Mouse (Mus musculus) embryonic facial prominence, embryonic 10.5 days (tissue): ENCODE results near the gene Scarf1. TPM values are rescaled to one million over a fixed set of nuclear protein-coding genes. Genes with fewer than 3 reads are reported as not detected.

Experiments used
- DNase-seq: peaks from one replicate; pipeline ENCODE4 v3.0.0-alpha.2; 2017; ENCODE audit warnings: low spot score
- H3K27ac ChIP-seq: fragments of 300-500 bp; sonication (generic); replicated peaks from 2 replicates; pipeline ENCODE4 v1.5.1; 2016; ENCODE audit warnings: mild to moderate bottlenecking
- H3K27me3 ChIP-seq: fragments of 300-500 bp; sonication (generic); replicated peaks from 2 replicates; pipeline ENCODE4 v1.6.1; 2016; ENCODE audit warnings: low read depth, mild to moderate bottlenecking; ENCODE audit not compliant: poor library complexity, severe bottlenecking
- H3K36me3 ChIP-seq: fragments of 300-500 bp; sonication (generic); replicated peaks from 2 replicates; pipeline ENCODE4 v1.6.1; 2016; ENCODE audit warnings: mild to moderate bottlenecking, moderate library complexity
- H3K4me1 ChIP-seq: fragments of 300-500 bp; sonication (generic); 2 replicates; pipeline ENCODE4 v1.6.1; 2016
- H3K4me3 ChIP-seq: fragments of 300-500 bp; sonication (generic); 2 replicates; pipeline ENCODE4 v1.5.1; 2016; ENCODE audit warnings: mild to moderate bottlenecking, moderate library complexity
- H3K9me3 ChIP-seq: fragments of 300-500 bp; sonication (generic); 2 replicates; pipeline ENCODE4 v1.6.1; 2016; ENCODE audit warnings: mild to moderate bottlenecking
- whole genome bisulfite sequencing: fragments of 180-500 bp; shearing (Covaris S2); methylation state at CpG from one replicate; pipeline ENCODE4 v1.1.7; 2016; 5-methylcytosine and 5-hydroxymethylcytosine counted together
- polyA plus RNA-seq: library from polyadenylated mRNA; unstranded; fragments of >200 nt; fragmentation: Nextera tagmentation; extraction: Ambion mirVana; gene quantifications from 2 replicates; pipeline ENCODE4 v1.2.1, GENCODE M21; 2016

The Scarf1 gene
- polyA plus RNA-seq, 1 experiment from 2014 or later: 4.8 TPM

DNA sequence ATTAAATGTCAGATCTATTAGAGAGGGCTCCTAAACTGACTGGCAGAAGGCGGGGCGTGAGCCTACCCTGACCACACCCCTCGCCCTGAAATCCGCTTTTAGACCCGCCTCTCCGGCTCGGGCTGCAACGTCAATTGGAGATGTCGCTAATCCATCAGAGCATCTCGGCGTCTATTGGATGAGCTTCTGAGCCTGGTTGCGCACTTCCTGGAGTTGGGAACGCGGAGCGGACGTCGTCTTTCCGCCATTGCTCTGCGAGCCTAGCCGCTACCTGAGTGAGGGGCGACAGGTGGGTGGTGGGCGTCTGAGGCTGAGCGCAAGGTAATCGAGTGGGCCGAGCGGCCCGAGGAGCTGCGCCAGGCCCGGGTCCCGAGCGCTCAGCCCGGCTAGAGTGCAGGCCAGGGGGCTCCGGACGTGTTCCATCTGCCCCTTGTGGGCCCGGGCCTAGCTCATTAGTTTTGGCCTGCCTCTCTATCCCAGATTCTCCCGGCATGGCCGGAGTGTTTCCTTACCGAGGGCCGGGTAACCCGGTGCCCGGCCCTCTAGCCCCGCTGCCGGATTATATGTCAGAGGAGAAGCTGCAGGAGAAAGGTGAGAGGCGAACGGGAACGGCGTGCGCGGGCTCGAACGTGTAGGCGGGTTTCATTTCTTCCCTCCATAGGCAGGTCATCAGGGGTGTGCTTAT is 26.6 kb upstream of the Scarf1 start, which contains the start of gene Prpf8:
TSS of gene Prpf8 (plus strand) at position 216 of the 685 bp plus-strand sequence.
- WGBS: under 1% methylated on average over 52 of the region's 52 CpGs
- peak; percentile 97 for DNase-seq
- peaks cover 14% of the 10 kb centered on the region for H3K4me1 ChIP-seq

DNA sequence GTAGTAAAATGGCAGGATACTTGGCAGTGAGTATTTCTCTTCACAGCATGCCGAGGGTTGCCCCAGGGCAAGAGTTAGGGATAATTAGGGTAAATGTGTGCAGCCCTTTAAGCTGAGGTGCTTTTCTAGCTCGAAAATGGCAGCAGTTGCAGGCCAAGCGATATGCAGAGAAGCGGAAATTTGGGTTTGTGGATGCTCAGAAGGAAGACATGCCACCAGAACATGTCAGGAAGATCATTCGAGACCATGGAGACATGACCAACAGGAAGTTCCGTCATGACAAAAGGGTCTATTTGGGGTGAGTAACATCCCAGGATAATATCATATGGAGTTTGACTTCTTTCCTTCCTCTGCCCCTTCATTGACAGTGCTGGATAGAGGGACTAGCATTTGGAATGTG is 25.8 kb upstream of the Scarf1 start:
- WGBS: 32% methylated on average over 6 of the region's 6 CpGs
- Histone ChIP-seq H3K4me1 (peaks cover 14% of the 10 kb centered on the region), H3K27me3 (no peaks in the 10 kb centered on the region; the same call in 1 of the 2 replicates), H3K4me3 (peak overlapping the region; percentile 90), H3K36me3 (peaks cover 48% of the 10 kb centered on the region), H3K9me3 (no peaks in the 10 kb centered on the region), H3K27ac (peak overlapping the region; percentile 96)
- no peak for DNase-seq

More for the DNA sequence above, 26.6 kb upstream of the Scarf1 start, which contains the start of gene Prpf8:
- Histone ChIP-seq H3K9me3 (no peaks in the 10 kb centered on the region), H3K4me3 (peak within 1 kb of the TSS; percentile 90), H3K36me3 (peaks cover 41% of the 10 kb centered on the region), H3K27ac (peak within 1 kb of the TSS; percentile 96), H3K27me3 (no peaks in the 10 kb centered on the region; the same call in 1 of the 2 replicates)

GRCm38 (mm10) chr11:75494296-75495049 is 18.9 kb upstream of the Scarf1 start:
- Histone ChIP-seq H3K9me3 (no peaks in the 10 kb centered on the region), H3K36me3 (peaks cover 100% of the 10 kb centered on the region), H3K27ac (no peak overlapping the region), H3K4me1 (no peaks in the 10 kb centered on the region), H3K27me3 (no peaks in the 10 kb centered on the region), H3K4me3 (no peak overlapping the region)
- no peak for DNase-seq
- 95% methylated on average over 10 of the region's 10 CpGs for WGBS

DNA sequence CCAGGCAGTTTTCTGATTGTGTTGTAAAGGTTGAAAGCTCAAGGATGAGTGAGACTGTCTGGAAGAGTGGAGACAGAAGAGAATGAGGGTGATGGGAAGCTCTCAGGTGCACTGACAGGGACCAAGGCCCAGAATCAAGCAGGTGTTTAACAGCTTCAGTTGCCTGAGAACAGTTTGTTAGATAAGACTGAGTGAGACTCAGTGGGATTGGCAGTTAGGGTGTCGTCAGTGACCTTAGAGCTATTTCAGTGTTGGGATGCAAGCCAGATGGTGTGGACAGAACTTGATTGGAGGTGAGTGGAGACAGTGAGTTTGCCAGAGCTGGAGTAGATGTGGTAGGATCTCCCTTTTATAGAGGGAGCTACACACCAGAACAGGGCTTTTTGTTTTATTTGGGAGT is 15.2 kb upstream of the Scarf1 start:
- peaks cover 100% of the 10 kb centered on the region for H3K36me3 ChIP-seq
- DNase-seq: peak; percentile 7
- no peak overlapping the region for H3K27ac ChIP-seq
- no peak overlapping the region for H3K4me3 ChIP-seq
- WGBS: 86% methylated on average over 1 of the region's 1 CpGs
- H3K4me1 ChIP-seq: no peaks in the 10 kb centered on the region
- H3K27me3 ChIP-seq: no peaks in the 10 kb centered on the region
- no peaks in the 10 kb centered on the region for H3K9me3 ChIP-seq

GRCm38 (mm10) chr11:75508162-75508561 is 5.2 kb upstream of the Scarf1 start:
- H3K9me3 ChIP-seq: no peaks in the 10 kb centered on the region
- no peak overlapping the region for H3K4me3 ChIP-seq
- DNase-seq: no peak
- no peaks in the 10 kb centered on the region for H3K27me3 ChIP-seq
- no peak overlapping the region for H3K27ac ChIP-seq
- WGBS: 95% methylated on average over 4 of the region's 4 CpGs
- H3K36me3 ChIP-seq: peaks cover 85% of the 10 kb centered on the region
- H3K4me1 ChIP-seq: peaks cover 29% of the 10 kb centered on the region

- H3K4me3 ChIP-seq: no peak overlapping the region
- no peak overlapping the region for H3K27ac ChIP-seq
- H3K4me1 ChIP-seq: peaks cover 32% of the 10 kb centered on the region
- DNase-seq: no peak
- H3K9me3 ChIP-seq: no peaks in the 10 kb centered on the region
- peaks cover 78% of the 10 kb centered on the region for H3K36me3 ChIP-seq
- 70% methylated on average over 8 of the region's 8 CpGs for WGBS
- no peaks in the 10 kb centered on the region for H3K27me3 ChIP-seq
Measured at GRCm38 (mm10) chr11:75508904-75509303, 4.4 kb upstream of the Scarf1 start.

DNA sequence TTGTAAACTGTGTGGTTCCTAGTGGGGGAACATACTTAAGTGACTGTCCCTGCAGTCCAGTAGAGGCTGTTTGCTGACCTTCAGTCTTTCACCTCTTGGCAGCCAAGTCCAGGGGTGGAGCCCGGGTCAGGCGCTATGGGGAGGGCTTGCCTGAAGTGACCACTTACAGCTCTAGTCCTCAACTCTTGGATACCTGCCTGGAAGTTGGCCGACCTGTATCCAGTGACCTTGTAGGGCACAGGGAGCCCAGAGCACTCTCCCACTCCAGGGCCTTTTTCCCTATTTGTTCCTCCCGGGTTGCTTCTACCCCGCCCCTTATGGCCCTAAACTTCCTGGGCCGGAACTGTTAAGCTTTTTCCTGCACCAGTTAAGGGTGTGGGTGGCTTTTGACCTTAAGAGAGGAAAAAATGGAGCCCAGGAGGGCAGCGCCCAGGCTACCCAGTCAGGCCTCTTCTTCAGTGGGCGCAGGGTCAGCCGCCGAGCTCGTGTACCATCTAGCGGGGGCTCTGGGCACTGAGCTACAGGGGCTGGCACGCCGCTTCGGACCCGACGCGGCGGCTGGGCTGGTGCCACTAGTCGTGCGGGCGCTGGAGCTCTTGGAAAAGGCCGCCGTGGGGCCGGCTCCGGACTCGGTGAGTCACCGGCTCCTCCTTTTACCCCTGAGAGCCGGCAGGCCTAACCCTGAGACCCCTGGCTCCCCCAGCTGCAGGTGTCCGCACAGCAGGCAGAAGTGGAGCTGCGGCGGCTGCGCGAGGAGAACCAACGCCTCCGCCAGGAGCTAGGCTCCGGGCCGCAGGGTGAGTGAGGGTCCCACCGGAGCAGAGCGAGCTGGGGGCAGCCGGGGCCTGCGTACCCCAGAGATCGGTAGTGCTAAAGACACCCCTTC is 3.4 kb upstream of the Scarf1 start, which contains the start of gene Rilp:
TSS of gene Rilp (plus strand) at position 354 of the 886 bp plus-strand sequence.
- peak within 1 kb of the TSS; percentile 67 for H3K4me3 ChIP-seq
- WGBS: 3% methylated on average over 43 of the region's 43 CpGs
- DNase-seq: peak; percentile 79
- H3K27me3 ChIP-seq: no peaks in the 10 kb centered on the region
- H3K9me3 ChIP-seq: no peaks in the 10 kb centered on the region
- H3K27ac ChIP-seq: peak within 1 kb of the TSS; percentile 74
- peaks cover 67% of the 10 kb centered on the region for H3K36me3 ChIP-seq
- peaks cover 34% of the 10 kb centered on the region for H3K4me1 ChIP-seq

GRCm38 (mm10) chr11:75510627-75510993 is 2.7 kb upstream of the Scarf1 start:
- H3K9me3 ChIP-seq: no peaks in the 10 kb centered on the region
- peaks cover 34% of the 10 kb centered on the region for H3K4me1 ChIP-seq
- H3K27ac ChIP-seq: peak overlapping the region; percentile 74
- 3% methylated on average over 24 of the region's 24 CpGs for WGBS
- H3K4me3 ChIP-seq: peak overlapping the region; percentile 67
- peak; percentile 94 for DNase-seq
- peaks cover 64% of the 10 kb centered on the region for H3K36me3 ChIP-seq
- no peaks in the 10 kb centered on the region for H3K27me3 ChIP-seq

DNA sequence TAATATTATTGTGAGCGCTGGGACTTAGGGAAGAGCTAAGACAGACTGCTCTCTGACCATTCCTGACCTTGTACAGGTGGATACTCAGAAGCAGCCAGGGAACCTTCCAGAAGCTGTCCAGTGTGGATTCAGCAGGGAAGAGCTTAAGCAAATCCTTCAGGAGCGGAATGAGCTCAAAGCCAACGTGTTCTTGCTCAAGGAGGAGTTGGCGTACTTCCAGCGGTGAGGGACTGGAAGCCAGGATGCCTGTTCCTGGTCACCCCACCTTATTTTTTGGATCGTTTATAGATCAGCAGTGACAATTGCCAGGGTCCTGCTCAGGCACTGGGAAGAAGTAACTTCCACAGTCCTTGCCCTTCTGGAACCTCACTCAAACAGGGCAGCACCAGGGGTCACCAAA is 2.1 kb upstream of the Scarf1 start:
- H3K4me1 ChIP-seq: peaks cover 34% of the 10 kb centered on the region
- H3K9me3 ChIP-seq: no peaks in the 10 kb centered on the region
- DNase-seq: no peak
- H3K4me3 ChIP-seq: no peak overlapping the region
- WGBS: 89% methylated on average over 6 of the region's 6 CpGs
- H3K27me3 ChIP-seq: no peaks in the 10 kb centered on the region
- no peak overlapping the region for H3K27ac ChIP-seq
- peaks cover 58% of the 10 kb centered on the region for H3K36me3 ChIP-seq

GRCm38 (mm10) chr11:75512301-75513018 is 880 bp upstream of the Scarf1 start:
- 78% methylated on average over 9 of the region's 9 CpGs for WGBS
- Histone ChIP-seq H3K36me3 (peaks cover 45% of the 10 kb centered on the region), H3K4me1 (peaks cover 34% of the 10 kb centered on the region), H3K9me3 (no peaks in the 10 kb centered on the region), H3K27ac (no peak overlapping the region), H3K4me3 (0 out of 2 replicates have a peak overlapping the region, but pooled peaks have one; percentile 2), H3K27me3 (no peaks in the 10 kb centered on the region)
- DNase-seq: no peak

GRCm38 (mm10) chr11:75515186-75515585 is 1.8 kb downstream of the Scarf1 start:
- Histone ChIP-seq H3K36me3 (peaks cover 21% of the 10 kb centered on the region), H3K4me1 (peaks cover 14% of the 10 kb centered on the region), H3K27ac (no peak overlapping the region), H3K27me3 (no peaks in the 10 kb centered on the region), H3K4me3 (no peak overlapping the region), H3K9me3 (no peaks in the 10 kb centered on the region)
- no peak for DNase-seq
- 93% methylated on average over 25 of the region's 25 CpGs for WGBS
